Mouse (Mus musculus): ENCODE data around the gene Anks1. TPM values are rescaled to one million over a fixed set of nuclear protein-coding genes. Genes with fewer than 3 reads are reported as not detected.

Gene Anks1
- 100 to 1,000 TPM; 100 to 110 TPM for total RNA-seq (2023)

DNA sequence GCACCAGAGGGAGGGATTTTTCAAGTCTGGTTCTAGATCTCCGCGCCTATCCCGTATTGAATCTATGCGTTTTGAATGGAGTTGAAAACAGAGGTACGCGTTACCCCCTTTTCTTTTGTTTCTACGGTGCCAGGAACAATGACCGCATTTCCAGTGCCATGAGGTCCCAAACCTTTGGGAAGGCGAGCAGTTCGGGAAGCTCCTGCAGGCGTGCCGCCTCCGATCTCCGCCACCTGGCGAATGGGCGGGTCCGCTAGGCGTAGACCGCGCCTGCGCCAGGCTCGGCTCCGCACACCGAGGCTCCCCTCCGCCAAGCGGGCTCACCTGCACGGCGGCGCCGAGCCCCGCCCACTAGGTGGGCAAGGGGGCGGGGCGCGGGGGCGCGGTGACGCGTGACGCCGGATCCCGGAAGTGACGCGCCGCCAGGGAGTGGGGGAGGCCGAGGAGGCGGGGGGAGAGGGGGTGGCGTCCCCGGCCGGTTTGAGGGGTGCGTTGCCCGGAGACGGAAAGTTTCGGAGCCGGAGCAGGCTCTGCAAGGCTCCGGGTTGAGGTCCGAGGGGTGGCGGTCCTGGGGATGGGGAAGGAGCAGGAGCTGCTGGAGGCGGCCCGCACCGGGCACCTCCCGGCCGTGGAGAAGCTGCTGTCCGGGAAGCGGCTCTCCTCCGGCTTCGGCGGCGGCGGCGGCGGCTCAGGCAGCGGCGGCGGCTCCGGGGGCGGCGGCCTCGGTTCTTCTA lies at the start of gene Anks1:
Gene Anks1 (plus strand): TSS at position 419 of the 734 bp plus-strand sequence.

DNA sequence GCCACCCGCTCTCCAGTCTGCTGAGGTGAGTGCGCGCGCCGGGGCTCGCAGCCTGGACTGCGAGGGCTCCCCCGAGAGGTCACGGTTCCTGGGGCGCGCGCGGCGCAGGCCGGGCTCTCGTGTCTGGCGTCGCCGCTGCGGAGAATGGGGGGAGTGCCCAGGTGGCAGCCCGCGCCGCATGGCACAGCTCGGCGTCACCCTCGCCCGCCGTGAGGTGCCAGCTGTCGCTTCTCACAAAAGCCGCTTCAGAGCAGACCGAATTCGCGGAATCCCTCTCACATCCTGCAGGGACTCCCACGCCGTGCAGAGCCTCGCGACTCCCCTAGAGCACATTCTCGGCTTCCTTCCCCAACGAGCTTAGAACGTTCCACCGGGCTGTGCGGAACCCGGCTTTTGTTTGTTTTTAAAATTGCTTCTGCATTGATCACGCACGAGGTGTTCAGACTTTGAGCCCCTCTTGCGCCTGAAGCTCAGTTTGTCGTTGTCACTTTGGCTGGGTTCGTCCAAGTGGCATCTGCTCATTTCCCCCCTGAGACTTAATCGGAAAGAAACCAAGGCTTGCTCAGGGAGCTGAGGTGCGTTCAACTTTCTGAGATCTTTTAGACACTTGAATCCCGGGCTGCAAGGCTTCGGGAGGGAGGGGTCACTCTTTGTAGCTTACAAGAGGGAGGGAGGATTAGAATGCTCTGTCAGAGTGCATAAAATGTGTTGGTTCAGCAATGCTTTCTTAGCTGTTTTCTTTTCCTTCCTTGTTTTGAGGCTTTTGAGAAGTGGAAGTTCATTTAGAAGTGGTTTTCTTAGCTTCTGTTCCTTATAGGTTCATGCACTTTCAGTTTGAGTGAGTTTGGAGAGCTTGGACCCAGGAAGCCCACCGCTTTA lies 755 bp downstream of the Anks1 start, which contains the start of gene Taf11:
Gene Taf11 (minus strand): TSS at position 223 of the 879 bp plus-strand sequence.

DNA sequence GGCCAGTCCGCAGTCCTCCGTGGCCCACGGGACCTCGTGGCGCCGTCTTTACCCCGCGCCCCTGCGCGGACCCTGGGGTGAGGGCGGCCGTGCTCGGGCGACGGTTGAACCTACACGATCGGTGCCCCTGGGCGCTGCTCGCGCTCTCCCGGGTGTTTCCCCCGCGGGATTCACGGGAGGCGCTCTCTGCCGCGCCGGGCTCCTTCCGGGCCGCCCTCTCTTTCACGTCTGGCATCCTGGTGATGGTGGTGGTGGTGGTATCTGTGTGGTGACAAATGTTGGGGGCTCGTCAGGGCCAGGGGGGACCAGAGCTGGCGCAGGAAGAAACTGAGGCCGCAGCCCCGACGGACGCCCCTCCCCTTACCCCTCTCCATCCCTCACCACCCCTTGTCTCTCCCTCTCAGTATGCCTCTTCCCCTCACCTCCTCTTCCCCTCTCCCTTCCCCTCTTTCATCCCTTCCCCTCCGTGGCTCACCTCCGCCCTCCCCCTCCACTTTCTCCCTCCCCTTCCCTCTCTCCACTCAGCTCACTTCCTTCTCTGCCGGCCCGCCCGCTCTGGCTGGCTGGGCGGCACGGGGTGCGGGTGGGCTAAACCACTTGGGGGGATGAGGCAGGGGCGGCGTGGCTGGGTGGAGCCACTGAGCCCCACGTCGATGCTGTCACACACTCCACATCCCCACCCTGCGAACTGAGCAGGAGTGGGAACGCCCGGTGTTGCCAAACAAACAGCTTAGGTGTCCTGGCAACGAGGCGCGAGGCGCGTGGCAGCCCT lies 171.1 kb downstream of the Anks1 start, which contains the start of gene Tcp11:
Gene Tcp11 (minus strand): TSS at position 595 of the 772 bp plus-strand sequence.

Other genes with a start within 250 kb of the Anks1 start
- gene Spdef, start 180.4 kb upstream of the Anks1 start, total RNA-seq (2023) = not detected
- 10 to 100 TPM; 53.6 to 58.5 TPM for gene D17Wsu92e, start 88.7 kb upstream of the Anks1 start, total RNA-seq (2023)
- 10 to 100 TPM; 68.3 to 69.9 TPM for gene Snrpc, start 71.2 kb upstream of the Anks1 start, total RNA-seq (2023)
- gene Uhrf1bp1, start 52.9 kb upstream of the Anks1 start, total RNA-seq (2023) = 1 to 10 TPM; 6.8 to 7.4 TPM
- gene Taf11, start 538 bp downstream of the Anks1 start, total RNA-seq (2023) = 10 to 100 TPM; 26.3 to 31.1 TPM
- 1 to 10 TPM in 1 of 2 experiments, under 1 TPM in 1; 0.55 to 1.0 TPM for gene Tcp11, start 171.3 kb downstream of the Anks1 start, total RNA-seq (2023)
- not detected for gene Scube3, start 232.8 kb downstream of the Anks1 start, total RNA-seq (2023)